Mouse (Mus musculus) cortical plate, adult 2 months (tissue): ENCODE measurements around the gene Mphosph9.

Experiments
- CTCF ChIP-seq: fragments of 200-500 bp; IDR thresholded peaks from 2 replicates; pipeline ENCODE4 v1.5.1; 2011; ENCODE audit warnings: mild to moderate bottlenecking, control low read depth, low read length; ENCODE audit not compliant: insufficient read depth; ENCODE audit errors: extremely low read depth
- POLR2A ChIP-seq: fragments of 200-500 bp; IDR thresholded peaks from 2 replicates; pipeline ENCODE4 v1.6.1; 2011; ENCODE audit warnings: mild to moderate bottlenecking, low read length, control low read depth; ENCODE audit not compliant: insufficient read depth; ENCODE audit errors: extremely low read depth

DNA sequence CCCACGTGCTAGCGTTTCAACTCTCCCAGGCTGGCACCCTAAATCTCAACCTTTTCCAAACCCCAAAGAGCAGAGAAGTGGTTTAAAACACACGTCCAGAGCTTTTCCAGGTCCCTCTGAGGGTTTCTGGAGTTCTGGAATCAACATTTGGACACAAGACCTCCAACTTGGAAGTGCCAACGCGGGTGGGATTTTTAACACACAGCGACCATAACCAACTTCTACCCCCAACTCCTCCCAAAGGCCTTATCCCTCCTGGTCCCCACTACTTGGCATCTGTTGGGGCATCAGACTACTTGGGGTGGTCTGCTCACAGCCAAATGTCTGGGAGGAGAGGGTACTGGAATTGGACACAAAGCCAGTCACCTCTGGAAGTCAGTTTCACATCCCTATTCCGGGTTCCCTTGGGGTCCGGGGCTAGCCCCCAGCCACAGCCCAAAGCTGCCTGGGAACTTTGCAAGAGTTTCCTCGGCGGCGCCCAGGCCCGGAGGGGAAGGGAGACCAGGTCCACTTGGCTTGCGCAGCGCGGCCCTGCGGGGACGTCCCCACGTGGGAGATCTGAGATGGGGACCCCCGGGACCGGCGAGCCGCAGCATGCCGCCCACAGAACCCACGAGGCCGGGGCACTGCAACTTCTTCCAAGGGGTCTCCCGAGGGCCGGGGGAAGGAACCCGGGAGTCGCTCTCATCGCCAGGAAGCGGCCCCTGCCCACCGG is 25.4 kb upstream of the Mphosph9 start:
- TF ChIP-seq POLR2A (no peak), CTCF (no peak)
